Mouse (Mus musculus): ENCODE measurements at regions not wholly inside any gene's neighbourhood (a gene's known extent, or its start where the extent isn't known, plus 50 kb on each side); places are given as distances from the start of the nearest gene placed in this dataset.
"Not testable (repeated sequence)": the region's sequence is repeated elsewhere in the genome, so short reads cannot be mapped to it uniquely, and the experiment has no call there.

DNA sequence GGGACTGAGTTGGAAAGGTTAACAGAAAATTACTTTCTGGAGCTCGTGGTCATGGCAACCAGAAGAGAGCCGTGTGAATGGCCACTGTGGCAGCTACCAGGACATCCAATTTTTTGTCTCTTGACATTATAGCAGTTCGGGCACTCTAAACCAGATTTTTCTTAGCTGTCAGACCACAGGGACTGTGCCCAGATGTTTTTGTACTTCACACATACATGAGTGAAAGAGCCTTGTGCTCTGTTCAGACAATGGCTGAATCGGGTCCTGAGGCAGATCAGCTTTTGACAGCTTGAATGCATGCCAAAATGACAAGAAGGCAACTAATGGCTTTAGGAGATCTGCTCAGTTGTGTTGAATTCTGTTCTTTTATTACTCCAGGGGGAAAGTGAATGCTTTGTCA lies 505.2 kb upstream of the Pdzrn3 start:
- in situ Hi-C loops (cut with MboI, MseI) = no loop called here

- in situ Hi-C loops (cut with MboI, MseI) = no loop called here
Measured at GRCm38 (mm10) chr6:101874894-101875293, 497.2 kb upstream of the Pdzrn3 start.

DNA sequence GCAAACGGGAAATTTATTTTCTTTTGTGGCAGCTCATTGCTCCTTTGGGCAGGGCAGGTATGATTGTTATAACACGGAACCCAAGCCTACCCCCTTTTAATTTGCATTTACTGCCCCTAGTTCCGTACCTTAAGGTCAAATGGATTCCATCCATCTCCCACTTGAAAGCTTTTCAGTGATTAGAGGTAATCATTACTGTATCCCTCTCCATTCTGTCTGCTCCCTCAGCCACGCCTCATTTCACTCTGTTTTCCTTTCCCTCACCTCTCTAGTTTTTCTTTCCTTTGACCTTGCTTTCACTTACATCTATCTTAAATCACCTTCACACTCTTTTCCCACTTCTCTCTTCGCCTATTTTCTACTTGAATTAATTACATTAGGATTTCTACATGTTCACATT lies 481.2 kb upstream of the Pdzrn3 start:
- in situ Hi-C loops (cut with MboI, MseI) = no loop called here

DNA sequence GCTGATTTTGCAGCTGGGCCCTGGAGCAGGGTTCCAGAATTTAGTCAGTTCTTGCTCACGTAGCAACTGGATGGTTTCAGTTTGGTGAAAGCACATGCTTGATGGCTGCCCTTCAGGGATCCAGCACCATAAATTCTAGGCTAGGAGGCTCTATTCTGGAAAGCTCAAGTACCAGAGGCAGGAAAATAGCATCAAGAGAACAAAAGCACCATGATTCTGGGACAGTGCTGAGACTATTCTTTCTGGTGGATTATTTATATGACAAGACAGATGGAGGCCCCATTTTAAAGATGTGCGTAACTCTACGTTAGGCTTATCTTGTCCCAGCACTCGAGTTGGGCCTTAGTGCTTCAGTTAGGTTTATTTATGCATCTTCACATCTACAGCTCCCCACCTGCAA lies 463.0 kb upstream of the Pdzrn3 start:
- in situ Hi-C loops (cut with MboI, MseI) = no loop called here

DNA sequence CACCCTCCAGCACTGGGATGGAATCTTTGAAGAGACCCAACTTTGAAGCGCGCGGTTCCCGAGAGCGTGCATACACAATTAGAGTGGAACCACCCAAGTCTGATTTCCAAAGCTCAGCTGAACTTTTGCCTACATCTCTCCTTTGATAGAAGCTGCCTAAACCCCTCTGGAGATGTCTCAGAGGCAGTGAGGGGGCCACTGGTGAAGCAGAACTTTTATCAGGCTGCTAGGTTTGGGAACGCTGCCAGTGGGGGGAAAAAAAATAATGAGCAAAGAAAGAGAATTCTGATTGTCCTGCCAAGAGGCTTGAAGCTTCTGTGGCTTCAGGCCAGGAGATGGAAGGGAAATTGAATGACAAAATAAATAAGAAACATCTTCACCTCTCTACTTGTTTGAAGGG lies 459.9 kb upstream of the Pdzrn3 start:
- in situ Hi-C loops (cut with MboI, MseI) = no loop called here

- in situ Hi-C loops (cut with MboI, MseI) = no loop called here
Measured at GRCm38 (mm10) chr6:101793986-101794385, 416.3 kb upstream of the Pdzrn3 start.

GRCm38 (mm10) chr6:101777864-101778263 lies 400.2 kb upstream of the Pdzrn3 start:
- in situ Hi-C loops (cut with MboI, MseI) = no loop called here

- in situ Hi-C loops (cut with MboI, MseI) = no loop called here
Measured at GRCm38 (mm10) chr6:101773151-101773550, 395.5 kb upstream of the Pdzrn3 start.

DNA sequence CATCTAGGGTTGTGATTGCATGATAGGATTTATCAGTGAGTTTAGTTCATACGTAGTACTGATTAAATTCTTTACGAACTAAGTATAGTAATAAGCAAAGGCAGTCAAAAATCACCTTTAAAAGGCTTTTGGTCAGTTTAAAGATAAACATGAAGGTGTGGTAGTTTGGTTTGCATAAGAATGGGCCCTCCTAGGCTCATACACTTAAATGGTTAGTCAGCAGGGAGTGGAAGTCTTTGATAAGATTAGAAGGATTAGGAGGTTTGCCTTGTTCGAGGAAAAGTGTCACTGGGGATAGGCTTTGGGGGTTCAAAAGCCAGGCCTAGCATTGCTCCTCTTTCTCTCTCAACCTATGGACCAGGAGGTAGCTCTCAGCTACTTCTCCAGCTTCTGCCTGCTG lies 357.4 kb upstream of the Pdzrn3 start:
- in situ Hi-C loops (cut with MboI, MseI) = no loop called here

- in situ Hi-C loops (cut with MboI, MseI) = no loop called here
Measured at GRCm38 (mm10) chr6:101720513-101720912, 342.8 kb upstream of the Pdzrn3 start.

GRCm38 (mm10) chr6:101689684-101690083 lies 312.0 kb upstream of the Pdzrn3 start:
- in situ Hi-C loops (cut with MboI, MseI) = no loop called here

GRCm38 (mm10) chr6:101686578-101686977 lies 308.9 kb upstream of the Pdzrn3 start:
- in situ Hi-C loops (cut with MboI, MseI) = no loop called here

GRCm38 (mm10) chr6:101685734-101686133 lies 308.0 kb upstream of the Pdzrn3 start:
- in situ Hi-C loops (cut with MboI, MseI) = no loop called here

DNA sequence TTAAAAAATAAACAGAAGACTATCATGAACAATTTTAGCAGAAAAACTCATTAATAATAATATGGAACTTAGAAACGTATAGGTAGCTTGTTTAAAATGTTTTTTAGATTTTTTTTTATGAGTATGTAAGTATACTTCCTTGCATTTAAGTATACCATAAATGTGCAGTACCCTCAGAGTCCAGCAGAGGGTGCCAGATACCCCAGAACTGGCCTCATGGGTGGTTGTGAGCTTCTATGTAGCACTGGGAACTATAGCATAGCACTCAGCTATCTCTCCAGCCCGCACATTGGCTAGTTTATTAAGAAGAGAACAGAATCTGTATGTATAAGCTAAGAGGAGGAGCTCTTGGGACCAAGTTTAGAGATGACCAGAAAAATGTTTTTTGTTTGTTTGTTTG lies 306.7 kb upstream of the Pdzrn3 start:
- in situ Hi-C loops (cut with MboI, MseI) = no loop called here

GRCm38 (mm10) chr6:101674846-101675245 lies 297.1 kb upstream of the Pdzrn3 start:
- in situ Hi-C loops (cut with MboI, MseI) = no loop called here

- in situ Hi-C loops (cut with MboI, MseI) = no loop called here
Measured at GRCm38 (mm10) chr6:101670770-101671169, 293.1 kb upstream of the Pdzrn3 start.

DNA sequence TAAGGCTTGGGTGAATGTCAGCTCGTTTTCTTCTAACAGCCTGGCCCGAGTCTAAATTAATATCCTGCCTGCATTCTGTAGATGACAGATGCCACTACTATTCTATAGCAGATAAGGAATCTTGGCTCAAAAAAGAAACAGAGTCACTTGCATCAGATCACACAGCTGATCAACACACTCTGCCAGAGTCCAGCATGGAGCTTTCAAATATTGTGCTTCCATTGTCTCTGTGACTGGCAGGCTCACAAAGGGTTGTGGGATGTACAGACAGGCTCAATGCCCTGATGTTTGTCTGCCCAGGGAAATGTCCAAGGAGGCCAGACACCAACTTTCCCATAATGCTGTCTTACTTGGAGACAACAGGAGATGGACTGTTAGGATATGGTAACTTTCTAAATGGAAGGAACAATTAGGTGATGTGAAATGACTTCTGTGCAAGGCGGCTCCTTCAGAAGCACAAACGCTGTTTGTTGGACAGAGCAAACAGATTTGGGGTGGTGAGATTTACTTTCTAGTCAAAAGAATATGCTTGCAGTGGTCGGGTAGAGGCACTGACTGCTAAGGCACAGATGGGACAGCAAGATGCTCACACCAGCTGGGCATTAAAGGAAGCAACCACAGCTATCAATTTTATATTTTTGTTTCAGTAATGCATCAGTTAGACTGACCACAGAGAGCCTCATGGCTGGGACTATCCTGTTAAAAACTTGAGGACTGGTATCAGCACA lies 291.6 kb upstream of the Pdzrn3 start:
- in situ Hi-C loops (cut with MboI, MseI) = no loop called here

- in situ Hi-C loops (cut with MboI, MseI) = no loop called here
Measured at GRCm38 (mm10) chr6:101654351-101654750, 276.7 kb upstream of the Pdzrn3 start.

DNA sequence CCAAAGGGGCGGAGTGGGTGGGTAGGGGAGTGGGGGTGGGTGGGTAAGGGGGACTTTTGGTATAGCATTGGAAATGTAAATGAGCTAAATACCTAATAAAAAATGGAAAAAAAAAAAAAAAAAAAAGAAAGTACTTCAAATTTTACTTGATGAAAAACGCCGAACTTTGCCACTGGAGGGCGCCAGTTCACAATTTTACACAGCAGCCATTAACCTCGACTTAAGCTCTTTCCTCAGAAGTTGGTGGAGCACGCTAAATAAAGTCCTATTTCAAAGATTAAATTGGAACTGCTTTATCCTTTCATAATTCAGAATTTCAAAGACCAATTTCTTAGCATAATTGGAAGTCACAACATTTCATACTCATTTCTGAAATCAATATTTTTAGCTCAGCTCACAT lies 272.7 kb upstream of the Pdzrn3 start:
- in situ Hi-C loops (cut with MboI, MseI) = not testable (repeated sequence)

GRCm38 (mm10) chr6:101617295-101617694 lies 239.6 kb upstream of the Pdzrn3 start:
- in situ Hi-C loops (cut with MboI, MseI) = no loop called here

DNA sequence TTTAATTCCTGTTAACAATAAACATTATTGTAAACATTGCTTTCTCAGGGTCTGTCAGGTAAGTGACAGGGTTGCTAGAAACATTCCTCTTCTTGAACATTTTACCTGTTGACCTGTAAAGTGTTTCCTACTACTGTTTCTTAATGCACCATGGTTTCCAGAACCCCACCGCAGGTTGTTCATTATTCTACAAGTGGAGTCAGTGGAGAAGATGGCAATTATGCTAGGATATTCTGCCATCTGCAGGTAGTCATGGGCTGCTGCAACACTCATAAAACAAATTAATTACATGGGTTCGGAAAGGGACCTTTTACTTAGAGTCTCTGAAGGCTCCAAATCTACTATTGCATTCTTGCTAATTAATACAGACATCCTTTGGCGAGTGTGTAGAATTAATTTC lies 239.1 kb upstream of the Pdzrn3 start:
- in situ Hi-C loops (cut with MboI, MseI) = no loop called here

DNA sequence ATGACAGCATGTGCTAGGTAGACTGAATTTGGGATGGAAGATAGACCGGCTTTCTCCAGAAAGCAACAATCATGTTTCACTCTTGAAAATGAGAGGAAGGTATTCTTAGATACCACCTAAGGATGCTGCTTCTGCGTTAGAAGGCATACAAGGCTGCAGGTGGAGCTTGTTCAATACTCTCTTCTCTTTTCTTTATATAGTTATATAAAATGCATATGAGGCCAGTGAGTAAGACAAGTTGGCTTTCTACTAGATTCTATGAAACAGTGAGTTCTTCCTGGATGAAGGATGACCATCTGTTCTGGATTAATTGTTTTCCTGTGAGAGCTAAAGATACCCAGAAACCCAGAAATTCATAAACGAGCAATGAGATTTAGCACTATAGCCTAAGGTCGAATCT lies 231.3 kb upstream of the Pdzrn3 start:
- in situ Hi-C loops (cut with MboI, MseI) = no loop called here

GRCm38 (mm10) chr6:101603083-101603482 lies 225.4 kb upstream of the Pdzrn3 start:
- in situ Hi-C loops (cut with MboI, MseI) = no loop called here

DNA sequence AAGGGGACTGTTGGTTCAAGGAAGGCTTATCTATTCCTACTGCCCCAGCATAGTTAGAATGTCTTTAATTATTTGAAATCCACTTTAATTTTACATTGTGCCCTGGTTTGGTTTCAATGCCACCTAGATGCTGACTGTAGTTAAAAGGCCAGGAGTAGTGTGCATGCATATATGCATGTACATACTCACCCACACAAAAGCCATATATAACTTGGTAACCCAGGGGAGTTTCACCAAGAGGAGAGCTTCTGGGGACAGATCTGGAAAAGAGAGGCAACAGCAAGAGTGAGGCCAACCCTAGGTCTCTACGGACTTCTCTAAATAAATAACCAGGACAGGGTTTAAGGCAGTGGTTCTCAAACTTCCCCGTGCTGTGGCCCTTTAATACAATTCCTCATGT lies 219.3 kb upstream of the Pdzrn3 start:
- in situ Hi-C loops (cut with MboI, MseI) = no loop called here
